Mouse (Mus musculus) stomach, postnatal 0 days (tissue): ENCODE measurements around the gene Procr.

Experiments
- CTCF ChIP-seq: IDR thresholded peaks from 2 replicates; pipeline ENCODE4 v1.5.1; 2016; ENCODE audit warnings: antibody characterized with exemption, low read depth, mild to moderate bottlenecking, moderate library complexity
- EP300 ChIP-seq: optimal IDR thresholded peaks from 2 replicates; pipeline ENCODE3; 2016; ENCODE audit warnings: antibody characterized with exemption

- no peak for TF ChIP-seq CTCF
- no peak for TF ChIP-seq EP300
Measured at GRCm38 (mm10) chr2:155776824-155777687, 26.1 kb downstream of the Procr start.
